Mouse (Mus musculus) myocyte (in vitro differentiated cells): ENCODE results near the gene Rnf144a.

Experiments used
- CEBPB ChIP-seq: IDR thresholded peaks from 2 replicates; pipeline ENCODE4 v1.6.1; 2011; ENCODE audit warnings: mild to moderate bottlenecking, moderate library complexity; ENCODE audit not compliant: poor library complexity, insufficient read depth, severe bottlenecking
- E2F4 ChIP-seq: IDR thresholded peaks from one replicate; pipeline ENCODE4 v1.6.1; 2011; ENCODE audit warnings: mild to moderate bottlenecking, control low read depth, moderate library complexity; ENCODE audit not compliant: insufficient read depth
- MAX ChIP-seq: IDR thresholded peaks from one replicate; pipeline ENCODE4 v1.6.1; 2011; ENCODE audit warnings: low read depth, mild to moderate bottlenecking, control low read depth
- POLR2A ChIP-seq: IDR thresholded peaks from one replicate; pipeline ENCODE4 v1.6.1; 2011; ENCODE audit warnings: low read depth, mild to moderate bottlenecking, control low read depth, moderate library complexity; ENCODE audit not compliant: insufficient read length
- POLR2AphosphoS2 ChIP-seq: IDR thresholded peaks from one replicate; pipeline ENCODE4 v1.6.1; 2011; ENCODE audit warnings: low read depth, control low read depth; ENCODE audit not compliant: insufficient read length
- SRF ChIP-seq: IDR thresholded peaks from one replicate; pipeline ENCODE4 v1.6.1; 2011; ENCODE audit warnings: low read depth; ENCODE audit not compliant: control insufficient read depth, insufficient read length
- TCF3 ChIP-seq: IDR thresholded peaks from one replicate; pipeline ENCODE4 v1.6.1; 2011; ENCODE audit warnings: low read depth, control low read depth; ENCODE audit not compliant: insufficient read length
- USF1 ChIP-seq: IDR thresholded peaks from one replicate; pipeline ENCODE4 v1.6.1; 2011; ENCODE audit warnings: low read depth, mild to moderate bottlenecking, control low read depth, moderate library complexity

DNA sequence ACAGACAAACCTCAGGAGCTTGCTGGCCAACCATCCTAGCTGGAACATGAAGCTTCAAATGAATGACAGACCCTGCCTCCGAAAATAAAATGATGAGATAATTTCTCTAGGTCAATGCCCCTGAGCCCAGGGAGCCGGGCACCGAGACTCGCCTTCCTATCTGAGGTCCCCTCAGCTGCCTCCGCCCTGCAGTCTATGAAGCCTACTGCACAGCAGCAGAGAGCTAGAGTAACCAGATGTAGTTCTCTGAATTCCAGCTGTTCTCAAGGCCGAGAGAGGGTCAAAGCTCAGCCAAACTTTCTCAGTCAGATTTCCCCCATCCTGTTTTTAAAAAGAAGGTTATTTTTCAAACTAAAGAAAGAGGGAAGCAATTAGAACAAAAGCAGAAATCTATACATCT lies 29.3 kb downstream of the Rnf144a start:
- TF ChIP-seq CEBPB: no peak
- no peak for TF ChIP-seq POLR2A
- TF ChIP-seq E2F4: no peak
- TF ChIP-seq POLR2AphosphoS2: no peak
- TF ChIP-seq USF1: no peak
- TF ChIP-seq MAX: no peak
- no peak for TF ChIP-seq TCF3
- TF ChIP-seq SRF: no peak
